Mouse (Mus musculus) lung, postnatal 0 days (tissue): ENCODE data around the gene Stac2.
A peak's percentile ranks its signal among the peaks of the same experiment; 100 is the strongest.

Experiments used
- CTCF ChIP-seq: IDR thresholded peaks from 2 replicates; pipeline ENCODE4 v1.5.1; 2016; ENCODE audit warnings: antibody characterized with exemption, mild to moderate bottlenecking
- EP300 ChIP-seq: IDR thresholded peaks from 2 replicates; pipeline ENCODE4 v1.6.1; 2016; ENCODE audit warnings: antibody characterized with exemption, mild to moderate bottlenecking, control low read depth

DNA sequence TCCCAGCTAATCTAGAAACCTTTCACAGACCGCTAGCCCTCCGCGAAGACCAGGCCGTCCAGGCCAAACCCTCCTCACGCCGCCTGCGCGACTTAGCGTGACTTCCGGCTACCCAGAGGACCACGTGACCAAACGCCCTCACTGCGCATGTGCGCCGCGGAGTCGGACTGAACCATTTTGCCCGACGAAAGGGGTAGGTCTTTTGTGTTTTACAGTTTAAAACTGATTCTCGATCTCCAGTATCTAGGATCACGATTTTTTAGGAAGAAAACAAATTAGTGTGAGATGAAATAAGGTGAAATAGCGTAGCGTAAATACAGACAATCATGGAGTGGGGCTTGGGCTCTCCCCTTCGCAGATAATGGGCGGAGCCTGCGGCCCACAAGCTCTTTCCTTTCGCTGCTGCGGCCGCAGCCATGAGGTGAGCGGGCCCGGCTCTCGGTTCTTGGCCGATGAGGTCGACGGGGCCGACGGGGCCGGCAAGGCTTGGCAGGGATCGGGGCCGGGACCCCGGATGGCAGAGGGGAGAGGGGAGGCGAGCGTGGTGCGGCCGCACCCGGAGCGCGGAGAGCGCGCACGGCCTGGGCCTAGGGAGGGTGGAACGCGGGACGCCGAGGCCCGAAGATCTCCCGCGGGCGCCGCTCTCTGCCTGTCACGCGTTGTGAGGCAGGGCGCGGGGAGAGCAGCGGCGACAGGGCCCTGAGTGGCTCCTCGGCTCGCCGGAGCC lies 26.5 kb downstream of the Stac2 start, which contains the start of gene Rpl19:
- peak; percentile 69; the same call in 1 of the 2 replicates for TF ChIP-seq EP300
- TF ChIP-seq CTCF = no peak
